Mouse (Mus musculus): ENCODE measurements around the gene Tulp4. TPM values are rescaled to one million over a fixed set of nuclear protein-coding genes. Genes with fewer than 3 reads are reported as not detected.
"Not testable (repeated sequence)": the region's sequence is repeated elsewhere in the genome, so short reads cannot be mapped to it uniquely, and the experiment has no call there.

Tulp4 gene
- polyA plus RNA-seq, 1 experiment from 2014 or later: 14.2 TPM

DNA sequence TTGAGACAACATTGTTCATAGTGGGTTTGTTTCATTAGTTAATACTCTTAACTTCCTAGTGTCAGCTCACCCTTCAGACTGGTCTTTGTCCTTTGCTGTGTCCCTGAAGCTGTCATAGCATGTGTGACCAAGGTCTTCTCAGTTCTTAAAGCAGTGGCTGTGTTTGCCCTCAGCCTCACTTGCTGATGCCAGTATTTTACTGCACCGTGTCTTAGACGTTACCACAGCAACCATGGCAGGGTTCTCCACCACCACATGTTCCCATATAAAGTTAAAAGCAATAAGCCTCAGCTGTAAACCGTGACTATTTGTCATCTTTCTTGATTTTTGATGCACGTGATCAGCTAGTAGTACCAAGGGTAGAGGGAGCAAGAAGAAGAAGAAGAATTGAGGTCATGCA lies 109.4 kb downstream of the Tulp4 start:
- H3K36me3 ChIP-seq (replicated peaks; ENCODE audit: insufficient read depth, low read length): no peaks in the 10 kb centered on the region
- H3K27me3 ChIP-seq (ENCODE audit: insufficient read depth, low read length): no peaks in the 10 kb centered on the region
- 68% methylated on average over 4 of the region's 4 CpGs for WGBS (ENCODE audit: insufficient replicate concordance)
- DNase-seq (no peak), ATAC-seq (no peak)
- no peak overlapping the region for H3K27ac ChIP-seq (ENCODE audit: low read depth)
- TF ChIP-seq CTCF (IDR thresholded peaks at IDR 0.05; ENCODE audit: low read depth) (no peak), EP300 (IDR thresholded peaks at IDR 0.05; ENCODE audit: low read depth) (no peak)
- H3K4me1 ChIP-seq (ENCODE audit: insufficient read depth): no peaks in the 10 kb centered on the region
- H3K9me3 ChIP-seq (ENCODE audit: low read length): no peaks in the 10 kb centered on the region
- H3K4me3 ChIP-seq (ENCODE audit: low read depth, low read length): no peak overlapping the region
- no peak overlapping the region for H3K4me2 ChIP-seq (ENCODE audit: low read depth, low read length)
- H3K9ac ChIP-seq (replicated peaks): no peak overlapping the region

DNA sequence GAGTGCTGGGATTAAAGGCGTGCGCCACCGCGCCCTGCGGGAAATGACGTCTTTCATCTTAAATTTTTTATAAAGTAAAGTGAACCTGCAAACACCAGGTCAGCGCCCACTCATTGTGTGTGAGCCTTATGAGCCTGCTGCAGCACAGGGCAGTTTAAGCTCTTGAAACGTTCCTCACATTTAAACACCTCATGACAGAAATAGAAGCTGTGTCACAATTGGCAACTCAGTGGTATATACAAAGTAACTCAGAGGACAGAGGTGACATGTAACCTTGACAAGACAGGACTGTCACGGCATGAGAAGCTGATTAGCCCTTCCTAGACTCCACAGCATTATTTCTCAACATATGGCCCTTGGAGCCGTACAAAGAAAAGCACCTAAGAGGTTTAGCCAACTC lies 110.3 kb downstream of the Tulp4 start:
- Histone ChIP-seq H3K4me3 (ENCODE audit: low read depth, low read length) (no peak overlapping the region), H3K36me3 (replicated peaks; ENCODE audit: insufficient read depth, low read length) (no peaks in the 10 kb centered on the region), H3K27me3 (ENCODE audit: insufficient read depth, low read length) (no peaks in the 10 kb centered on the region), H3K27ac (ENCODE audit: low read depth) (no peak overlapping the region), H3K9ac (replicated peaks) (no peak overlapping the region), H3K9me3 (ENCODE audit: low read length) (no peaks in the 10 kb centered on the region), H3K4me1 (ENCODE audit: insufficient read depth) (no peaks in the 10 kb centered on the region), H3K4me2 (ENCODE audit: low read depth, low read length) (no peak overlapping the region)
- TF ChIP-seq CTCF (IDR thresholded peaks at IDR 0.05; ENCODE audit: low read depth) (no peak), EP300 (IDR thresholded peaks at IDR 0.05; ENCODE audit: low read depth) (no peak)
- ATAC-seq (no peak), DNase-seq (no peak)
- 80% methylated on average over 10 of the region's 10 CpGs for WGBS (ENCODE audit: insufficient replicate concordance)

DNA sequence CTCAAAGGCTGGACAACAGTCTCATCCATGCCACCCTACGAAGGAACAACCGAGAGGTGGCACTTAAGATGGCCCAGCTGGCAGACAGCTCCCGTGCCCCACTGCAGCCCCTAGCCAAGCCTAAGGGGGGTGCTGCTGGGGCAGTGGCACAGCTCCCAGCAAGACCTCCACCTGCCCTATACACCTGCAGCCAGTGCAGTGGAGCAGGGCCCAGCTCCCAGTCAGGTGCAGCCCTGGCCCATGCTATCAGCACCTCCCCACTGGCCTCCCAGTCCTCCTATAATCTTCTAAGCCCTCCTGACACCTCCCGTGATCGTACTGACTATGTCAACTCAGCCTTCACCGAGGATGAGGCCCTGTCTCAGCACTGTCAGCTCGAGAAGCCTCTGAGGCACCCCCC lies 126.4 kb downstream of the Tulp4 start:
- not testable (repeated sequence) for H3K27me3 ChIP-seq (ENCODE audit: insufficient read depth, low read length); H3K4me2 ChIP-seq (ENCODE audit: low read depth, low read length); ATAC-seq; H3K9me3 ChIP-seq (ENCODE audit: low read length); H3K36me3 ChIP-seq (replicated peaks; ENCODE audit: insufficient read depth, low read length); H3K4me3 ChIP-seq (ENCODE audit: low read depth, low read length); H3K27ac ChIP-seq (ENCODE audit: low read depth); DNase-seq; H3K9ac ChIP-seq (replicated peaks); H3K4me1 ChIP-seq (ENCODE audit: insufficient read depth)
- no CpG with 5 or more reads among the region's 7 CpGs for WGBS (ENCODE audit: insufficient replicate concordance)

DNA sequence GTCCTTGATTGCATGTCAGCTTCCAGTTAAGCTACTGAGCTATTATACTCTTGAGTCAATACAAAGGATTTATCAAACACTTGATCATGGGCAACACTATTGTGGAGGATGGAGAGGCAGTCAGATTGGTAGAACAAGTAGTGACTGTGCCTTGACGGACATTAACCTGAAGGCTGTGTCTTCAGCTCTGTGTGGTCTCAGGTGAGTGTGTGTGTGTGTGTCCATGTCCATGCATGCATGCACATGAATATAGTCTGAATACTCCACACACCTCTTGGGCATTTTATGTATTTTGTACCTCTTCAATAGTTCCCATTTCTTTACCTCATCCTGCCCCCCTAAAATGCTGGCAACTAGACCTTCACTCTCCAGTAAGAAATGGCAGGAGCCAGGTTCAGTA lies 145.1 kb downstream of the Tulp4 start:
- WGBS (ENCODE audit: insufficient replicate concordance): 88% methylated on average over 1 of the region's 1 CpGs
- not testable (repeated sequence) for H3K4me2 ChIP-seq (ENCODE audit: low read depth, low read length); H3K4me1 ChIP-seq (ENCODE audit: insufficient read depth); DNase-seq; H3K9me3 ChIP-seq (ENCODE audit: low read length); H3K36me3 ChIP-seq (replicated peaks; ENCODE audit: insufficient read depth, low read length); H3K4me3 ChIP-seq (ENCODE audit: low read depth, low read length); H3K27ac ChIP-seq (ENCODE audit: low read depth); H3K9ac ChIP-seq (replicated peaks); H3K27me3 ChIP-seq (ENCODE audit: insufficient read depth, low read length); ATAC-seq

DNA sequence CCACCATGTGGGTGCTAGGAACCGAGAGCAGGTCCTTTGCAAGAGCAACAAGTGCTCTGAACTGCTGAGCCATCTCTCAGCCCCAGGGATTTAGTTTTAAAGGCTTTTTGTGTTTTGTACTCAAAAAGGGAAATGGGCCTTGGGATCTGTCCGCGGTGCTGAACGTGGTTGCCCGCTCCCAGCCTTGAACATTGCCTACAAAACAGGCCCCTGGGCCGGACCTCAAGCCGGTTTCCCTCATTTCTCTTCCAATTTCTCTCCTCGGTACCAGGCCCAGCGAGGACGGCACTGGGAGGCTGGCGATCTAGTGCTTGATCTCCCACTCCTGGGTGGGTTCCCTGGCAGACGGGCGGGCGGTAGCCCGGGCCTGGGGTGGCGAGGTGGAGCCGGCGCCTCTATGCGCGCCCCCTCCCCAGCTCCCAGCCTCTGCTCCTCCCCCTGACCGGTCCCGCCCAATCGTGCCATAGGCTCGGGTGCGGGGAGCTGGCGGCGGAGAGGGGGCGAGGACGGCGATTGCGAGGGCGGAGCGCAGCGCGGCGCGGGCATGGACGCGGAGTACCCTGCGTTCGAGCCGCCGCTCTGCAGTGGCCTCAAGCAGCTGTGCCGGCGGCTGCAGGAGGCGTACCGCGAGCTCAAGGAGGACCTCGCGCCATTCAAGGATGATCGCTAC lies 150.3 kb downstream of the Tulp4 start, which contains the start of gene Tmem181a:
Gene Tmem181a (plus strand): TSS at position 461 of the 670 bp plus-strand sequence.
- not testable (repeated sequence) for H3K36me3 ChIP-seq (replicated peaks; ENCODE audit: insufficient read depth, low read length); H3K4me3 ChIP-seq (ENCODE audit: low read depth, low read length); DNase-seq; H3K4me2 ChIP-seq (ENCODE audit: low read depth, low read length); H3K4me1 ChIP-seq (ENCODE audit: insufficient read depth); H3K27ac ChIP-seq (ENCODE audit: low read depth); H3K9ac ChIP-seq (replicated peaks); ATAC-seq; H3K9me3 ChIP-seq (ENCODE audit: low read length); H3K27me3 ChIP-seq (ENCODE audit: insufficient read depth, low read length)
- WGBS (ENCODE audit: insufficient replicate concordance): 0% methylated on average over 4 of the region's 51 CpGs

DNA sequence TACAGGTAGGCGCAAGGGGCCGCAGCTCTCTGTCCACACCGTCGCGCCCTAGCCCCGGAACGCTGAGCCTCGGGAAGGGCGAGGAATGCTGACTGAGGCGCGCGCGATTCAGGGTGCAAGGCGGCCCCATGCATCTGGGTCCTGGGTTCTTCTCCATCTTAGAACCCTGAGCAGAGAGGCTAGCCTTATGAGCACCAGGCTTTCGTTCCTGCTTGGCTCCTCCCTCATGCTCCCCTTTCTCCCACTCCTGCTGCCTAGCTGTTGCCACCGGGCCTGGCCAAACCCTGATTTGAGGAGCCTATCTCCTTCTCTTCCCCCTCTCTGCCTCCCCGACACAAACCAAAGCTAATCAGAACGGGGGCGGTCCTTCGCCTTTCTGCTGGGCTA lies 150.8 kb downstream of the Tulp4 start:
- H3K9me3 ChIP-seq (ENCODE audit: low read length); DNase-seq; H3K27ac ChIP-seq (ENCODE audit: low read depth); H3K4me2 ChIP-seq (ENCODE audit: low read depth, low read length); H3K27me3 ChIP-seq (ENCODE audit: insufficient read depth, low read length); H3K9ac ChIP-seq (replicated peaks); H3K4me1 ChIP-seq (ENCODE audit: insufficient read depth); H3K4me3 ChIP-seq (ENCODE audit: low read depth, low read length); ATAC-seq; H3K36me3 ChIP-seq (replicated peaks; ENCODE audit: insufficient read depth, low read length): not testable (repeated sequence)
- WGBS (ENCODE audit: insufficient replicate concordance): 0% methylated on average over 3 of the region's 20 CpGs

DNA sequence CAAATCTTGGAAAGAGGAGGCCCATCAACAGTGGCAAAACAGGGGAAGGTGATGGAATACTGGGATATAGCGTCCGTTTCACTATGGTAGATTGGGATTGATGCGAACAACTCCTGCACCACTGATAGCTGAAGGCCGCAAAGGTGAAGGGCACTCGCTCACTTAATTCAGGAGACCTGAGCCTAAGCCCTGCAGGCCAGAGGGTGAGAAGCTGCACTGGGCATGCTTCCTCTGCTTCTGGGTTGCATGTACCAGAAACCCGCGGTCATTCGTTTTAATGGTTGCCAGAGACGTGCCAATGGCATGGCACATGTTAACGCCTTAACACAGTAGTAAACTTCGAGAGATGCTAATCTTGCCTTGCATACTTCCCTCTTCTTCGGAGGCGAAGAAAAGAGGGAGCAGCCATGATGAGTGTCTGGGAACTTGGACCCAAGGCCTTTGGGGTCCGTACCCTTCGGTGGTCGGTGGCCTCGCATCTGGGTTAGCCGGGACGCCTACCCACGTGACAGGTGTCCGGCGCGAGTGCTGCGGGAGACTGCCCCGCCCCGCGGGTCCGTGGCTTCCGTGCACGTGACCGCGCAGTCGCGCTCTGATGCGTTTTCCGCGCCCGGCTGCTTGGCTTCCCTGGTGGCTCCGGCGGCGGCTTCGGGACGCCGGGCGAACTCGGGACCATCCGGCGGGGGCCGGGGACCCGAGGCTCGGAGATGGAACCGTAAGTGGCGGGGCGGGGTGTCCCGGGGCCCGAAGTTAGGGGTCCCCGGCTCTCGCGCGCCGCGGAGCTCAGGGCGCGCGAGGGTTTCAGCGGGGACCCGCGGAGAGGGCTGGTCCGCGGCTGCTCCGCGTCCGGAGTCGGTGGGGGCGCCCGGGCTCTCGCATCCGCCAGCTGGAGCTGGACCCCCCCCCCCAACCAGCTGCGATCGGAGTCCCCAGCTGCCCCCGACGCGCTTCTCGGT lies 163.9 kb downstream of the Tulp4 start:
- H3K9ac ChIP-seq (replicated peaks): peak overlapping the region; percentile 50; the same call in 1 of the 2 replicates
- H3K27me3 ChIP-seq (ENCODE audit: insufficient read depth, low read length); H3K4me1 ChIP-seq (ENCODE audit: insufficient read depth); H3K27ac ChIP-seq (ENCODE audit: low read depth); H3K9me3 ChIP-seq (ENCODE audit: low read length); H3K36me3 ChIP-seq (replicated peaks; ENCODE audit: insufficient read depth, low read length): not testable (repeated sequence)
- ATAC-seq (peak; percentile 80), DNase-seq (peak; percentile 24)
- peak overlapping the region; percentile 53 for H3K4me3 ChIP-seq (ENCODE audit: low read depth, low read length)
- WGBS (ENCODE audit: insufficient replicate concordance): 1% methylated on average over 47 of the region's 84 CpGs
- peak overlapping the region; percentile 65 for H3K4me2 ChIP-seq (ENCODE audit: low read depth, low read length)

DNA sequence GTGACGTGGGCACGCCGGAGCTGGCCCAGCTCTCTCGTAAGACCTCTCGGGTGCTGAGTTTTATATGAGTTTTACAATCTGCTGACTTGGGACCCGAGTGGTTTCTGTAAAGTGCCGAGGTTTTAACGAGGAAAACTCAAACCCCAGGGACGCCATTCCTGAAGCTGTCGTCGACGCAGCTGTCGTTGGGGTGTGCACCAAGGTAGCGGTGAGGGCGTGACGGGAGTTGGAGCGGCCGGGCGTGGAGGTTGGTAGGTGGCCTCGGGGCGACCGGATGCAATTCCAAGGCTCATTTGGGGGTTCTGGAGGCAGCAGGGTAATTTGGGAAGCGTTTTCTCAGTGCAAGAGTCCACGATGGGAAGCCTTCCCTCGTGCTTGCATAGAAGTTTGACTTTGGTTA lies 164.6 kb downstream of the Tulp4 start:
- ATAC-seq: peak; percentile 47
- WGBS (ENCODE audit: insufficient replicate concordance): under 1% methylated on average over 25 of the region's 25 CpGs

DNA sequence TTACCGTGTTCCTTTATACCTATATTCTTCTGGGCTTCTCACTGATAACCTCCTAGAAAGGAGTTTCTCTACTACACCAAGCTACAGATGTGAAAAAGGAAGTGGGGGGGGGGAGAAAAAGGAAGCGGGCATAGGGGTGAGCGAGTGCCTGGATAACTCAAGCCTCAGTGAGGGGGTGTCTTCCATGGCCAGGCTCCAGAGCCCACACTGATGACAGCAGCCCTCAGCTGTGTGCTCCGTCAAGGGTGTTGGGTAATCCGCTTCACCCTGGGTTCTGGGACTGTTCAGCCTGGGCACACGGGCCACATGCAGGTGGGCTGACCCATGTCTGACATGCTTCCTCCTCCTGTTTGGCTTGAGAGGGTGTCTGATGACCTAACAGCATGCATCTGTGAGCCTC lies 165.7 kb downstream of the Tulp4 start:
- H3K36me3 ChIP-seq (replicated peaks; ENCODE audit: insufficient read depth, low read length); H3K9me3 ChIP-seq (ENCODE audit: low read length); H3K9ac ChIP-seq (replicated peaks); H3K4me3 ChIP-seq (ENCODE audit: low read depth, low read length); ATAC-seq; H3K4me1 ChIP-seq (ENCODE audit: insufficient read depth); H3K27me3 ChIP-seq (ENCODE audit: insufficient read depth, low read length); H3K27ac ChIP-seq (ENCODE audit: low read depth); H3K4me2 ChIP-seq (ENCODE audit: low read depth, low read length): not testable (repeated sequence)
- DNase-seq: peak; percentile 20
- WGBS (ENCODE audit: insufficient replicate concordance): 37% methylated on average over 6 of the region's 6 CpGs

More for the DNA sequence above, 164.6 kb downstream of the Tulp4 start:
- not testable (repeated sequence) for H3K27me3 ChIP-seq (ENCODE audit: insufficient read depth, low read length); H3K4me1 ChIP-seq (ENCODE audit: insufficient read depth); H3K36me3 ChIP-seq (replicated peaks; ENCODE audit: insufficient read depth, low read length); H3K27ac ChIP-seq (ENCODE audit: low read depth); H3K9me3 ChIP-seq (ENCODE audit: low read length)
- Histone ChIP-seq H3K9ac (replicated peaks) (peak overlapping the region; percentile 50; the same call in 1 of the 2 replicates), H3K4me3 (ENCODE audit: low read depth, low read length) (peak overlapping the region; percentile 53), H3K4me2 (ENCODE audit: low read depth, low read length) (peak overlapping the region; percentile 65)
- DNase-seq: peak; percentile 20

Data from liver, postnatal 0 days (tissue).